Mouse (Mus musculus): Measurements from ENCODE around the gene Ccdc152. TPM values are rescaled to one million over a fixed set of nuclear protein-coding genes. Genes with fewer than 3 reads are reported as not detected.

Ccdc152 gene
- polyA plus RNA-seq, 1 experiment from 2014 or later: not detected

GRCm38 (mm10) chr15:3316617-3317016, 13.3 kb upstream of the Ccdc152 start:
- Histone ChIP-seq H3K4me2 (no peak overlapping the region), H3K4me3 (no peak overlapping the region), H3K9me3 (no peaks in the 10 kb centered on the region), H3K36me3 (peaks cover 10% of the 10 kb centered on the region; the same call in 1 of the 2 replicates), H3K27ac (no peak overlapping the region), H3K9ac (no peak overlapping the region), H3K27me3 (no peaks in the 10 kb centered on the region), H3K4me1 (no peaks in the 10 kb centered on the region)
- 75% methylated on average over 2 of the region's 2 CpGs for WGBS
- ATAC-seq (ENCODE audit: insufficient number of reproducible peaks, insufficient read depth, low FRiP score, low TSS enrichment, low read depth): no peak

- ATAC-seq (ENCODE audit: insufficient number of reproducible peaks, insufficient read depth, low FRiP score, low TSS enrichment, low read depth): no peak
- Histone ChIP-seq H3K4me2 (no peak overlapping the region), H3K27ac (no peak overlapping the region), H3K36me3 (no peaks in the 10 kb centered on the region), H3K4me1 (no peaks in the 10 kb centered on the region), H3K9me3 (no peaks in the 10 kb centered on the region), H3K27me3 (no peaks in the 10 kb centered on the region), H3K4me3 (no peak overlapping the region), H3K9ac (no peak overlapping the region)
These were observed 9.6 kb upstream of the Ccdc152 start for GRCm38 (mm10) chr15:3312937-3313336.

- H3K27ac ChIP-seq: no peak overlapping the region
- no peaks in the 10 kb centered on the region for H3K27me3 ChIP-seq
- 83% methylated on average over 3 of the region's 3 CpGs for WGBS
These were observed 6.5 kb upstream of the Ccdc152 start for GRCm38 (mm10) chr15:3309856-3310255.

GRCm38 (mm10) chr15:3300361-3301100, 2.8 kb downstream of the Ccdc152 start:
- no peak overlapping the region for H3K27ac ChIP-seq
- H3K36me3 ChIP-seq: no peaks in the 10 kb centered on the region
- no peak overlapping the region for H3K4me3 ChIP-seq
- no peak overlapping the region for H3K4me2 ChIP-seq
- no peaks in the 10 kb centered on the region for H3K9me3 ChIP-seq
- 80% methylated on average over 4 of the region's 4 CpGs for WGBS
- H3K4me1 ChIP-seq: no peaks in the 10 kb centered on the region
- no peak overlapping the region for H3K9ac ChIP-seq
- no peaks in the 10 kb centered on the region for H3K27me3 ChIP-seq
- ATAC-seq (ENCODE audit: insufficient number of reproducible peaks, insufficient read depth, low FRiP score, low TSS enrichment, low read depth): no peak

More at GRCm38 (mm10) chr15:3309856-3310255, 6.5 kb upstream of the Ccdc152 start:
- ATAC-seq (ENCODE audit: insufficient number of reproducible peaks, insufficient read depth, low FRiP score, low TSS enrichment, low read depth): no peak
- H3K36me3 ChIP-seq: no peaks in the 10 kb centered on the region
- H3K4me2 ChIP-seq: no peak overlapping the region
- H3K9me3 ChIP-seq: no peaks in the 10 kb centered on the region
- no peaks in the 10 kb centered on the region for H3K4me1 ChIP-seq
- H3K9ac ChIP-seq: no peak overlapping the region
- no peak overlapping the region for H3K4me3 ChIP-seq

GRCm38 (mm10) chr15:3297615-3298014, 5.7 kb downstream of the Ccdc152 start:
- WGBS: 76% methylated on average over 8 of the region's 8 CpGs

GRCm38 (mm10) chr15:3295986-3296385, 7.3 kb downstream of the Ccdc152 start:
- no peak overlapping the region for H3K4me2 ChIP-seq
- no peaks in the 10 kb centered on the region for H3K27me3 ChIP-seq
- no peak overlapping the region for H3K27ac ChIP-seq
- no peak overlapping the region for H3K4me3 ChIP-seq
- H3K9ac ChIP-seq: no peak overlapping the region
- WGBS: 69% methylated on average over 1 of the region's 1 CpGs
- H3K9me3 ChIP-seq: no peaks in the 10 kb centered on the region
- ATAC-seq (ENCODE audit: insufficient number of reproducible peaks, insufficient read depth, low FRiP score, low TSS enrichment, low read depth): no peak
- H3K4me1 ChIP-seq: no peaks in the 10 kb centered on the region
- no peaks in the 10 kb centered on the region for H3K36me3 ChIP-seq

More at GRCm38 (mm10) chr15:3297615-3298014, 5.7 kb downstream of the Ccdc152 start:
- no peak overlapping the region for H3K9ac ChIP-seq
- no peaks in the 10 kb centered on the region for H3K4me1 ChIP-seq
- no peaks in the 10 kb centered on the region for H3K27me3 ChIP-seq
- H3K4me2 ChIP-seq: no peak overlapping the region
- no peak overlapping the region for H3K27ac ChIP-seq
- no peak for ATAC-seq (ENCODE audit: insufficient number of reproducible peaks, insufficient read depth, low FRiP score, low TSS enrichment, low read depth)
- H3K9me3 ChIP-seq: no peaks in the 10 kb centered on the region
- no peak overlapping the region for H3K4me3 ChIP-seq
- H3K36me3 ChIP-seq: no peaks in the 10 kb centered on the region

GRCm38 (mm10) chr15:3293477-3293876, 9.8 kb downstream of the Ccdc152 start:
- Histone ChIP-seq H3K4me2 (no peak overlapping the region), H3K4me3 (no peak overlapping the region), H3K36me3 (no peaks in the 10 kb centered on the region), H3K9ac (no peak overlapping the region), H3K9me3 (no peaks in the 10 kb centered on the region), H3K4me1 (no peaks in the 10 kb centered on the region), H3K27me3 (no peaks in the 10 kb centered on the region), H3K27ac (no peak overlapping the region)
- no peak for ATAC-seq (ENCODE audit: insufficient number of reproducible peaks, insufficient read depth, low FRiP score, low TSS enrichment, low read depth)
- 66% methylated on average over 1 of the region's 1 CpGs for WGBS

GRCm38 (mm10) chr15:3290435-3290834, 12.9 kb downstream of the Ccdc152 start:
- H3K4me3 ChIP-seq: no peak overlapping the region
- no peaks in the 10 kb centered on the region for H3K9me3 ChIP-seq
- no peak overlapping the region for H3K27ac ChIP-seq
- 86% methylated on average over 3 of the region's 3 CpGs for WGBS
- H3K4me1 ChIP-seq: no peaks in the 10 kb centered on the region
- no peak overlapping the region for H3K9ac ChIP-seq
- no peak for ATAC-seq (ENCODE audit: insufficient number of reproducible peaks, insufficient read depth, low FRiP score, low TSS enrichment, low read depth)
- H3K4me2 ChIP-seq: no peak overlapping the region
- no peaks in the 10 kb centered on the region for H3K27me3 ChIP-seq
- H3K36me3 ChIP-seq: no peaks in the 10 kb centered on the region

GRCm38 (mm10) chr15:3286032-3286431, 17.3 kb downstream of the Ccdc152 start:
- no peak overlapping the region for H3K27ac ChIP-seq
- H3K9ac ChIP-seq: no peak overlapping the region
- H3K27me3 ChIP-seq: no peaks in the 10 kb centered on the region
- no peak overlapping the region for H3K4me2 ChIP-seq
- no peaks in the 10 kb centered on the region for H3K36me3 ChIP-seq
- H3K4me1 ChIP-seq: no peaks in the 10 kb centered on the region
- no peak for ATAC-seq (ENCODE audit: insufficient number of reproducible peaks, insufficient read depth, low FRiP score, low TSS enrichment, low read depth)
- H3K9me3 ChIP-seq: no peaks in the 10 kb centered on the region
- no peak overlapping the region for H3K4me3 ChIP-seq

GRCm38 (mm10) chr15:3281737-3282136, 21.6 kb downstream of the Ccdc152 start:
- 84% methylated on average over 1 of the region's 1 CpGs for WGBS

GRCm38 (mm10) chr15:3281216-3281615, 22.1 kb downstream of the Ccdc152 start:
- Histone ChIP-seq H3K27ac (no peak overlapping the region), H3K9me3 (no peaks in the 10 kb centered on the region), H3K36me3 (peaks cover 10% of the 10 kb centered on the region), H3K4me3 (no peak overlapping the region), H3K4me2 (no peak overlapping the region), H3K4me1 (no peaks in the 10 kb centered on the region), H3K27me3 (no peaks in the 10 kb centered on the region), H3K9ac (no peak overlapping the region)
- no peak for ATAC-seq (ENCODE audit: insufficient number of reproducible peaks, insufficient read depth, low FRiP score, low TSS enrichment, low read depth)

More at GRCm38 (mm10) chr15:3281737-3282136, 21.6 kb downstream of the Ccdc152 start:
- no peak overlapping the region for H3K4me2 ChIP-seq
- no peak overlapping the region for H3K27ac ChIP-seq
- no peak for ATAC-seq (ENCODE audit: insufficient number of reproducible peaks, insufficient read depth, low FRiP score, low TSS enrichment, low read depth)
- no peak overlapping the region for H3K4me3 ChIP-seq
- no peaks in the 10 kb centered on the region for H3K4me1 ChIP-seq
- H3K36me3 ChIP-seq: peaks cover 10% of the 10 kb centered on the region
- no peaks in the 10 kb centered on the region for H3K9me3 ChIP-seq
- no peak overlapping the region for H3K9ac ChIP-seq
- no peaks in the 10 kb centered on the region for H3K27me3 ChIP-seq

GRCm38 (mm10) chr15:3279242-3279641, 24.1 kb downstream of the Ccdc152 start:
- Histone ChIP-seq H3K9me3 (no peaks in the 10 kb centered on the region), H3K9ac (no peak overlapping the region), H3K27me3 (no peaks in the 10 kb centered on the region), H3K36me3 (peaks cover 13% of the 10 kb centered on the region), H3K27ac (no peak overlapping the region), H3K4me3 (no peak overlapping the region), H3K4me1 (no peaks in the 10 kb centered on the region), H3K4me2 (no peak overlapping the region)
- 74% methylated on average over 7 of the region's 7 CpGs for WGBS
- ATAC-seq (ENCODE audit: insufficient number of reproducible peaks, insufficient read depth, low FRiP score, low TSS enrichment, low read depth): no peak
